Mouse (Mus musculus): ENCODE results near the gene Cpsf3.
A peak's percentile ranks its signal among the peaks of the same experiment; 100 is the strongest.

Cpsf3 gene

DNA sequence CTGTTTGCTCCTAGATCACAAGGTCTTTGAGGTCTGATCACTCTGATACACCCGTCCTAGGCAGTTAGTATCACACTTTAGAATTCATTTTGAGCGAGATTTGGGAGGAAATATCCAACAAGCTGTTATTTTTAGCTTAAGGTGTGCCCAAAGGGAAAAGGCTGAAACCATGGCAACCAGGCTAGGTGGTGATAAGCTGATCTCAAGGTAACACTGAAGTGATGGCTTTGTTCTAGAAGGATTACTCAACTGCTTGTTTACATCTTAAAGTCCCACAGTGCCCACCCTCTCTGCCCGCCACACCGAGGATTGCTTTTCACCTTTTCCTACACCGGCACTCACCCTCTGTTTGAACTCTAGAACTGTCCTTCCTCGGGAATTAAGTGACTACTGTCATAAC is 4.5 kb downstream of the Cpsf3 start:
- DNase-seq (ENCODE audit: low spot score in 2 of 2): no peak

DNA sequence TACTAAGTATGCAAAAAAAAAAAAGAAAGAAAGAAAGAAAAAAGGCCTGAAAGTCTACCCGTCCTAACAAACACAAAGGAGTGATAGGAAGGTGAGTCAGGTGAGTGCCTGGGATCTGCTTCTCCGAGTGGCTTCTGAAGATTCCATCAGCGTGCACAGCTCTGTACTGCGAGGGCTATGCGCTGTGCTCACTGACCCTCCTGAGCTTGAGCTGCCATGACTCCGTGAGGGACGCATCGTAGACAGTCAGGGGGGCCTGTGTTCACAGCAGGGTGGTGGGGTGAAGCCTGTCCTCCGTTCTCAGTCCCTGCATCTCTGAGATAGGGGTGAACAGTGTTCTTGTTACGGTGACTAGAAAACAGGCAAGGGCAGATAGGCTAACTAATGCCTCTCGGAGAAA is 13.7 kb downstream of the Cpsf3 start:
- no peak for DNase-seq (ENCODE audit: low spot score in 2 of 2)

DNA sequence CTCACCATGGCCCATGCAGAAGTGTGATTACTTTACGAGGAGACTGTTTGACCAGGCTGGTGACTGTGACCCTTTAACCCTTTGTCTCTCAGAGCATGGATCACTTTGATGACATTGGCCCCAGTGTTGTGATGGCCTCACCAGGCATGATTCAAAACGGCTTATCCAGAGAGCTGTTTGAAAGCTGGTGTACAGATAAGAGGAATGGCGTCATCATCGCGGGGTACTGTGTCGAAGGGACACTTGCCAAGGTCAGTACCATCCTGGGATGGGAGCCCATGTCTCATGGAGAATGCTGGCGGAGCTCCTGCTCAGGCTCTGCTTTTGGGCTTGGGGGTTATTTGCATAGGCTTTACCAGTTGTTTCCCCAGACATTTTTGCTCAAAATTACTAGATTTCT is 16.1 kb downstream of the Cpsf3 start:
- DNase-seq (ENCODE audit: low spot score in 2 of 2): no peak

DNA sequence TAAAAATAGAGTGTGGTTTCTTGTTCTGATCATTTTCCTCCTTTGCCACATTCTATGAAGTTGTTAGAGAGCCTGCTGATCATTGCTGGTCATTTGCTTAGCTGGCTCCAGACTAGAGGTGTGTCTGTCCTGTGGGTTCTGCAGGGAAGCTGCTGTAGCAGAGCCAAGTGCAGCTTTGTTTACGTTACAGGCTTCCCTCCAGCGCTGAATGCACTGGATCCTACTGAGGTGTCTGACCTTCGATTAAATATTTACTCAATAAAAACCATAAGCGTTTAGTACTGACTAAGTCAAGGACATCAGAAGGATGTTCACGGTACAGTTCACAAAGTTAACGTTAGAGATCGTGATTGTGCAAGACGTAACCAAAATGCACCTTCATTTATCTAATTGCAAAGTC is 16.7 kb downstream of the Cpsf3 start:
- DNase-seq (ENCODE audit: low spot score in 2 of 2): no peak

DNA sequence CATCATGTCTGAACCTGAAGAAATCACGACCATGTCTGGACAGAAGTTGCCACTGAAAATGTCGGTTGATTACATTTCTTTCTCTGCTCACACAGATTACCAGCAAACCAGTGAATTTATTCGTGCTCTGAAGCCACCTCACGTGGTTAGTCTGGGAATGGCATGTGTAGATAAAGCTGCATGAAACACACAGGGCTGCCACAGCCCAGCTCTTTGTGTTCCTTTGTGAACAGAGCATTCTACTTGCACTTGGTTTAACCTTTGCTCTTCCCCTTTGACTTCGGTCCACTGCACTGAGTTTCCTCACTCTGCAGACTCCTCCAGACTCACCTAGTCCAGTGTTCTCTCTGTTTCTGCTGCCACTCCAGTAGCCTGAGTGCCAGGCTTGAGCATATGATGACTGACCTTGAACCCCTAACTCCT is 17.2 kb downstream of the Cpsf3 start:
- no peak for DNase-seq (ENCODE audit: low spot score in 2 of 2)

DNA sequence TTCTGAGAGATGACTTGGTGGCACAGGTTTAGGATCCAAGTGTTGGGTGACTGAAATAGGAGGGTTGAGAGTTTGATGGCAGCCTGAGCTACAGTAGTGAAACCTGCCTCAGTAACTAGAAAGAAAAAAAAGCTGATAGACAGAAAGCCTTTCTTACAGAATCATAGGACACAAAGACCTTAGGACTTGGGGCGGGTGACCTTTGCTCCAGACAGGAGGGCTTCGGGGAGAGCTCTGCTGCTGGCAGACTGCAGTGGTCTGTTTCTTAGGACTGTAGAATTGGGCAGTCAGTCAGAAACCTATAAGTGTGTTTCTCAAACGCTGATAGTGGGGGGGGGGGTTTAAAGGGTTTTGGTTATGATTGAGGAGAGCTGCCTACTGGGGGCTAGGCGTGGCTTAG is 20.6 kb downstream of the Cpsf3 start:
- no peak for DNase-seq (ENCODE audit: low spot score in 2 of 2)

DNA sequence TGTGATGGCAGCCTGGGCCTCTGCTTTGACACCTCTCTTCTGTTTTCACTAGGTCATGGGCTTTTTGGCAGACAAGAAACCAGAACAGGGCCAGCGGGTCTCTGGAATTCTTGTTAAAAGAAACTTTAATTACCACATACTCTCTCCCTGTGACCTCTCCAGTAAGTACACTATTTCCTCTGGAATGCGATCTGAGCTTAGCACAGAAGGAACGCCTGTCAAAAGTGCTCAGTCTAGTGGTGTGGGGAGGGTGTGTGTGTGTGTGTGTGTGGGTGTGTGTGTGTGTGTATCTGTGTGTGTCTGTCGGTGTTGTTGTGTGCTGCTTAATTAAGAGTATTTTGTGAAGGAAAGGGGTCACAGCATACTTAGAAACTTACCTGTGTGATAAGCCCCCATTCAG is 21.5 kb downstream of the Cpsf3 start:
- no peak for DNase-seq (ENCODE audit: low spot score in 2 of 2)

DNA sequence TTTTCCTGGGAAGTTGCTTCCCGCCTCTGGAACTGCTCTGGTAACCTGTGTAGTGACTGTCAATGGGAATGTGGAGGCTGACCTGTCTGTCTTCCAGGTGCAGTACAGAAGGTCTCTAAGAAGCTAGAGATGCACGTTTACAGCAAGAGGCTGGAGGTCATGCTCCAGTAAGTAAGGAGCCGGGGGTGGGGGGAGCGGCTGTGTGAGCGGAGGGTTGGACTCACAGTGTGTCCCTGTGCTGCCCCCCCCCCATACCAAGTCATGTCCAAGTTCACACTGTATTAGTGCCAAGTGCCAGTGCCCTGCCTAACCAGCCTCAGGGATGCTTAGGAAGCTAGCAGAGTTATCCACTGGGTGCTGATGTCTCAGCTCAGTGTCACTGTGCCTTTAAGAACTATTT is 27.0 kb downstream of the Cpsf3 start:
- DNase-seq (ENCODE audit: low spot score in 2 of 2): no peak

DNA sequence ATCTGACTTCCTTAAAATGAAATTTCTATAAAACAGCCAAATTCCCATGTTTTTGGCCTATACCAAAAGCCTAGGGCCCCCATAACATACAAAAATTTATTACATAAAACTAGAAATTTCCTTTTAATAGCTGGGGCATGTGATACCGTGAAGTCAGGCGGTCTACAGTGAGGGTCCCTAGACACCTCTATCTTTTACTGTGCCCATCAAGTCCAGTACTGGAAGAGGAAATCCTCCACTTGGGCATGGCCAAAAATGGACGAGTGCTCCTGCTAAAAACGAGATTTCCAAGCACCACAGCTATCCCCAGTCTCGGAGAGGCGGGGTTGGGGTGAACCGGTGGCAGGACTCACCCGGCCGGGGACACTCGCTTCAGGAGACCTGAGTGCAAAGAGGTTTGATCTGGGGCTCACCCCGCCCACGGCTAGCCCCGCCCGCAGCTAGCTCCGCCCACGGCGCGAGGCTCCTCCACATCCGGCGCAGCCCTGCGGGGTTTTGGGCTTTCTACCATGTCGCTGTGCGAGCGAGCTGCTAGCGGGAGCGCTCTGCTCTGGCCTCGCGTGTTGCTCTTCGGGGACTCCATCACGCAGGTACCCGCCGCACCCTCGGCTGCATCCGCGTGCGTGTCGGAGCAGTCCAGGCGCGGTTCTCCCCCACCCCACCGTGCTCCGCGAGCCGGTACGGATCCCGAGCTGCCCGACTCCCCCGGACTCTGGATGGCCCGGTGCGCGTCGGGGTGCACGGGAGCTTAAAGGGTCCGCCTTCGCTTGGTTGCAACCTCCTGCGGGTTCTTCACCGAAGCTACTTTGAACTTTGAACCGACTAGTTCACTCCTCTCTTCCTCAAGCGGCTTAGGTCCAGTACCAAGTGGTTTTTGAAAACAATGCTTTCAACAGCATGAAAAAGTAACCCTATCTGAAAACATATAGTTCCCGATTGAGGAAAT is 31.0 kb downstream of the Cpsf3 start, which contains the start of gene Iah1:
Gene Iah1, plus strand, starts transcription at position 467 of the 946 bp plus-strand sequence.
- peak; percentile 83 to 92 for DNase-seq (ENCODE audit: low spot score in 2 of 2)

DNA sequence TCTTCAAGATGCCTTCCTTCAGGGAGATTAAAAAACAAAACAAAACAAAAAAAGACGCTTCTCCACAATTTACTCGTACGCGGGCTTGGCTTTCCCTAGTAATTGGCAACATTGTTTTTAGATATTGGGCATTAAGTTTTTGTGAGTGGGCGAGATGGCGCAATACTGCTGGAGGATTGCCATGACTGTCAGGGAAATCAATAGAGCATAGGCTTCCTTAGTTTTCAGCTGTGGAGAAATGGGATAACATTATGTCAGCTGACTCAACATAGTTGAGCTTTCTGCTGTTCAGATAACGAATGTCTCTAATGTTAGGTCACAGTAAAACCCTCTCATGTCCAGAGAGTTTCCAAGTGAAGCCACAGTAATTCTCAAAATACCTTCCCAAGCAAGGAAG is 31.7 kb downstream of the Cpsf3 start:
- DNase-seq (ENCODE audit: low spot score in 2 of 2): peak in 1 of 2 experiments; percentile 12

DNA sequence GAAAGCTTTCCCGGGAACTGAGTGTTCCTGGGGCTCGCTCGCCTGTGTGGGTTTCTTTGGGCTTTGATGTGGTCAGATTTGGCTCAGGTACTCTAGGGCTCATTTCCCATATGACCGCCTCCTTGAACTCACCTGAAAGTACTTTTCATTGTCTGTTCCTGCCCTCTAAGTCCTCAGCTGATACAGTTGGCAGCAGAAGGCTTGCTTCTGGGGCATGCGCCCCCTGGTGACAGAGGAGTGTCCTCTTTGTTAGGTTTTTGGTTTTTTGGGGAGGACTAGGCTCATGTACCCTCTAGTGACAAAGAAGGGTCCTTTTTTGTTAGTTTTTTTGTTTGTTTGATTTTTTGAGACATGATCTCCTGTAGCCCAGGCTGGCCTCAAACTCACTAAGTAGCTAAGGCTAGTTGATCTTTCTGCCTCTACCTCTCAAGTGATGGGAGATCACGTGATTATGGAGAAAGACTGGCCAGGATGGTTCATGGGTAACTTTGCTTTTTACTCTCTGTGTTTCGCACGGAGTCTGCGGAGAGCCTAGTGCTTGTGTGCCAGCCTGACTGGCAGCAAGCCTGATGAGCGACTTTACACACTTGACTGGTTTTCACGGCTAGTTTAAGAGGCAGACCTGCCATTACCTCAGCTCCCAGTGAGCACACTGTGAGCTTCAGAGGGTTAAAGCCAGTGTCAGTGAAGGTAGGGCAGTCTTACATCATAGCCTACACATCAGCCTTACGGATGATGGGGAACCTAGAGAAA is 33.1 kb downstream of the Cpsf3 start:
- peak; percentile 61 to 88 for DNase-seq (ENCODE audit: low spot score in 2 of 2)

DNA sequence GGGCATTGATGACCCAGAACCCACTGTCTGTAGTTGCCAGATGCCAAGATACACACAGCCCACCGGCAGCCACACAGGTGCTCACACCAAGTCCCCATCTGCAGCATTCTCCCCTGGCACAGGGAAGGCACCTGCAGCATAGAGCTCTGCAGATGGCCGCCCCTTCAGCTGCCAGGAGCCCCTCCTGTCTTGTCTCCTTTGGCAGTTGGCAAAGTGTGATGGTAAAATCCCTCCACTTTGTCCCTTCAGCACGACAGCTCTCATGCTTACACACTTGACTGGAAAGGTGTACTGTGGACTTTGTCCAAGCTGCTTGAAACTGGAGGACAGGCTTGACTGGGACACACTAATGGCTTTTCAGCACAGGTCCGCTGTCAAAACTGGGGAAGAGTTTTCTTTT is 35.1 kb downstream of the Cpsf3 start:
- DNase-seq (ENCODE audit: low spot score in 2 of 2): no peak

DNA sequence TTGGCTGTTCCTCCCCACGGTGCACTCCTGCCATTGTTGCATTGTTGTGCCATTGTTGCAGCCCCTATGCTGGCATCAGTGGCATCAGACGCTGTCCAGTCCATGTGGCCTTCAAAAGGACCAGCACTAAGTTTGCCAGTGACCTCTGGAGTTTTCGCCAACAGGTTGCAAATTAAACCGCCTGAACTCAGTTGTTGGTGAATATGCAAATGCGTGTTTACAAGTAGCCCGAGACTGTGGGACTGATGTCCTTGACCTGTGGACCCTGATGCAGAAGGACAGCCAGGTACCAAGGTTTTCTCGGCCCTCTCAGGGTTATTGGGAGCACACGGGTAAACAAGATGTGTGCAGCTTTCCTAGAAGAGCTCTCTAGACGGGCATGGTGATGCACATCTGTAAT is 36.0 kb downstream of the Cpsf3 start:
- DNase-seq (ENCODE audit: low spot score in 2 of 2): no peak

DNA sequence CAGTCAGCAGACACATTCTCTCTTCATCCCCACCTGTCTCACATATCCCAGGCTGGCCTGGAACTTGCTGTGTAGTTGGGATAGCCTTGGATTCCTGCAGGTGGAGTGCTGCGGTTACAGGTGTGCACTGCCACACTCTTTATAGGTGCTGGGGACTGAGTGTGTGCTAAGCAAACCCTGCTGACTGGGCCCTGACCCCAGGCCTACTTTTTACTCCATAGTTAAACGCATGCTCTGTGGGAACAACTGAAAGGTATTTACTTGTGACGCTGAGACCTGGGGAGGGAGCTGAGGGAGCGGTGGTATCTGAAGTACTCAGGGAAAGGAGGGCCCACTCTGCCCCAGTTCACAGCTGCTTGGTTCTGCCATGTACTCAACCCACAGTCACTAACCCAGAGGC is 37.1 kb downstream of the Cpsf3 start:
- DNase-seq (ENCODE audit: low spot score in 2 of 2): no peak

DNA sequence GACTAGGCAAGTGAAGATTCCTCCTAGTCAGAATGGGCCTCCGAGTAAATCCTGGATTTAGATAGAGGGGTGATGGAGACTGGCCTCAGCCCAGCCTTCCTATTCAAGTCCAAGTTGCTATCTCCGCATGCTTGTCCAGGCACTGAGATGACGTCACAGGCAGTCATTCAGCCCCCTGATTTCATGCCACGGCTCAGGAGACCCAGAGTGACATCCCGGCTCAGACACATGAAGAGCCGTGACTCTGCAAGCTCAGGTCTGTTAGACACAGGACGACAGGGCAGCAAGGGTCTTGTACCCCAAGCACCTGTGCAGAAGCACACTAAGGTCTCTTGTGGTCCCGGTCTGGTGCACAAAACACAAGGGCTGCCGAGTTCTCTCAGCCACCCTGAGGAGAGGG is 37.7 kb downstream of the Cpsf3 start:
- DNase-seq (ENCODE audit: low spot score in 2 of 2): no peak

DNA sequence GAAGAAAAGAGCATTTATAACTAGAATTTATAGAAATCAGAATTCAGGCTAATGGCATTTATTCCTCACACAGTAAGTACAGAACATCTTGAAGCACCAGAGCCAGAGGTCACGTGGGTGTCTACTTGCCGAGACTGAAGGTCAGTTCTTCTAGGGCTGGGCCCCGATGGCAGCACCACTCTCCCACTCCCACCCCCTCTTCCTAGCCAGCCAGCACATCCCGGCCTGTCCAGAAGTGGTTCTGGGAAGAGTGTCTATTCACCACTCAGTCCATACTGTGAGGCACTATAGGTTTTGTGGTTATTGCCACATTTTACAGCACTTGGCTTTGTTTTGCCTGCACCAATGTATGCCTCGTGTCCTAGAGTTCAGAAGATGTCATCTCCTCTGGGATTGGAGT is 38.9 kb downstream of the Cpsf3 start:
- DNase-seq (ENCODE audit: low spot score in 2 of 2): no peak

DNA sequence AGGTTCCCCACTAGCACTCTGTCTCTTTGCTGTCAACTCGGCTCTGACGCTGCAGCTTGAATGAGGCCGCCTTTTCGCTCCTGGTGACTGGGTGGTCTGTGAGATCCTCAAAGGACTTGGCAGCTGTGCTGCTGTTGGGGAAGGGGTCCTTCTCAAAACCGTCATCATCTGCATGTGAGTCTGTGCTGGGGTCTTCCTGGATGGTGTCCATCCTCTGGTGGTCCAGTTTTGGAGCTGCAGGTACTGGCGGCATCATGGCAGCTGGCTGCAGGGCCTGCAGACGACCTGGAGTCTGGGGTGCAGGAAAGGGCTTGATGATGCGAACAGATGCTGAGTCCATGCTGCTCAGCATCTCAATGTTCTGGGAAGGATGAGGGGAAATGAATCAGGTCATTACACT is 40.1 kb downstream of the Cpsf3 start:
- no peak for DNase-seq (ENCODE audit: low spot score in 2 of 2)

DNA sequence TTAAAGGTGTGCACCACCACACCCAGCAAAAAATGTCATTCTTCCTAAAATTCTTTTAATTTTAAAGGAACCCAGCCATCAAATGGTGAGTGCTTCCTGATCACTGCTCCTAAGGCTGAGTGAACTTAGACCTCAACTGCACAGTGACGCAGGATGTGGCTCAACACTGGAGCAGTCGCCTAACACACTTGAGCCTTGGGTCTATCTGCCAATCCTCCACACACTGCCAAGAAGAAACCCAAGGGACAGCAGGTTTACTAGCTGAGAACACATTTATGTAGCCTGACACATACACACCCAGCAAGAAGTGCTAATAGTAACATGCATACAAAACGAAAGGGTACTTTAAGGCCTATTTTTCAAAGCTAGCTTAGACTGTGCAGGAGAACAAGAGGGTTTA is 41.1 kb downstream of the Cpsf3 start:
- no peak for DNase-seq (ENCODE audit: low spot score in 2 of 2)

DNA sequence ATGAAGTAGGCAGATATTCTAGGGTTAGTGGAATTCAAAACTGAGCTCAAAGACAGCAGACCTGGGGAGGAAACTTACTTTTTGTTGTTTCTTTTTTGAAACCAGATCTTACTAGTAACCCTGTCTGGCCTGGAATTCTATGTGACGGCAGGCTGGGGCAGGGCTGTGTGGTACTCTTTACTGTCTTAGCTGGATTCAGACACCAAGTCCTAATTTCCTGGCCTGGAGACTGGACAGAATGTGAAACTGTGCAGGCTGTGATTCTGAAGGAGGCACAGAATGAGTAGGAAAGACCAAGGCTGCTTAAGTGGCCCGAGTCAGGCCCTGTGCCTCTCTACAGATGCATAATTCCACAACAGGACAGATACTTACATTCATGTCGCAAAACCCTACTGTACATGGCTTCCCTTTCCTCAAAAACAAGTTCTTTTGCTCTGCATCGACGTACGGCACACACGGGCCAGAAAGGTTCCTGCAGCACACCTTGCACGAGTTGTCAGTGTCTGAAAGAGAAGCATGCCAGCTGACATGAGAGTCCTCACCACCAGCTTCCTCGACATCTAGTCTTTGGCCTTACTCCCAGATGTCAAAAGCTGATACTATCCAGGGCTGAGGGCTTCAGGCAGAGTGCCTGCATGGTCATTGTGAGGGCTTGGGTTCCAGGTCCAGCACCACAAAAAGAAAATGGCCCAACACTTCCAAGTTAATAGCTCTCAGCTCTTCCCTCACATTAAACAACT is 44.6 kb downstream of the Cpsf3 start:
- DNase-seq (ENCODE audit: low spot score in 2 of 2): no peak

DNA sequence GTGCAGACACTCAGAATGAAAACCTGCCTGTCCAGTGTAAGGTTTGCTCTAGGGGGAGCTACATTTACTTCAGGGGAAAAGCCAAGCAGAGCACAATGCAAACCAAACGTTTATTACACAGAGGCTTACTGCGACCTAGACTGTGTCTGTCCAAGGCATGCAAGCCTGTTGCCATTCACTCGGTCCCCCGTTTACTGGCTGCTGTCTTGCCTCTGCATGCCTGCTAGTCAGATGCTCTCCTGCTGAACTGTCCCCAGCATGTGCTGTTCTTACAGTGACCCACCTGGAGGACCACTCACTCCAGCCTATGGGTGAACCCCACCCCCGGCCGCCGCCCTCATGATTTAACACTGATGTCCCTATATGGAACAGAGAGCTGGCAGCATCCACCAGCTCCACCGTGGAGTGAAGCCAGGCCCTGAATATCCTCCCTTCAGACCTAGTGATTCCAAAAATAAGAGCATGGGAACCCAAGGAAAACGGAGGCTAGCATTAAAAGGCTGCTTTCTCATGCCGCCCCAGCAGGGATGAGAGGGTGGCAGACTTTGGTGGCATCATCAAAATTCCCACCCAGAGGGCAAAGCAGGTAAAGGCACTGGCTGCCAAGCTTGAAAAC is 45.9 kb downstream of the Cpsf3 start:
- DNase-seq (ENCODE audit: low spot score in 2 of 2): no peak

DNA sequence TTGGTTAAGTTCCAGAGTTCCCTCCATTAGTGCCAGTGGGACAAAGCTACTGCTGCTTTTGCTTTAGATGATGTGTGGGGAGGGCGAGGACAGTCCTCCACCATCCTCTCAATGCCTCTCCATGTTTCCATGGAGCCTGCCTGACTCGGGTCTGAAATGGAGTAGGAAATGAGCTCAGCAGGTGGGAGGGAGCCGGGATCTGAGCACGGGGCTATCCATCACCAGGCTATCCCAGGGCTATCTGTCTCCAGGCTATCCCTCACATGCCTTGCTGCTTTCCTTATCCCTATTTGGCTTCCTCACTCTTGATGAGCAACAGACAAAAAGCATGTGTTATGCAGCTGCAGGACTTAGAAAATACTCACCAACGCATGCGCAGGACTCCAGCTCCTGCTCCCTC is 46.5 kb downstream of the Cpsf3 start:
- DNase-seq (ENCODE audit: low spot score in 2 of 2): no peak

DNA sequence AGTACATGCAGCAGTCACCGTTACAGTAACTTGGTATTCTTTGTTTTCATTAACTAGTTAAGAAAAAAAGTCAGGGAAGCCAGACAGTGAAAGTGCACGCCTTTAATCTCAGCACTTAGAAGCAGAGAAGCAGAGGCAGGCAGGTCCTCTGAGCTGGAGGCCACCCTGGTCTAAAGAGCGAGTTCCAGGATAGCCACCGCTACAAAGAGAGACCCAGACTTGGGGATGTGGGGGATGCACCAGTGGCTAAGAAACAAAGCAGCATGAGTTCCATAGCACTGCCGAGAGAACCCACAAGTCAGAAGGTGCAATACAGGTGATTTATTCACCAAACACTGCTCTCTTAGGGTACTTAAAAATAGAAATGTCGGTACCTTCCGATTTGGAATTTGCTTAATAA is 47.8 kb downstream of the Cpsf3 start:
- no peak for DNase-seq (ENCODE audit: low spot score in 2 of 2)
